Mouse (Mus musculus) cerebellum, postnatal 14 days (tissue): ENCODE measurements around the gene Fut11.
"Not testable (repeated sequence)": the region's sequence is repeated elsewhere in the genome, so short reads cannot be mapped to it uniquely, and the experiment has no call there.

ENCODE experiments used
- DNase-seq, 2 experiments: peaks; one replicate each; pipeline ENCODE4 v3.0.0; 2021; ENCODE audit warnings: mixed read lengths in 2 of 2

The Fut11 gene

GRCm38 (mm10) chr14:20677906-20678305 is 16.9 kb upstream of the Fut11 start:
- no peak for DNase-seq

- no peak for DNase-seq
These were observed 13.0 kb upstream of the Fut11 start for GRCm38 (mm10) chr14:20681742-20682141.

- peak in 1 of 2 experiments; percentile 9 for DNase-seq
These were observed 12.3 kb upstream of the Fut11 start for GRCm38 (mm10) chr14:20682498-20682897.

- DNase-seq, result no peak
These were observed 8.2 kb upstream of the Fut11 start for GRCm38 (mm10) chr14:20686576-20686975.

- no peak for DNase-seq
These were observed 5.8 kb upstream of the Fut11 start for GRCm38 (mm10) chr14:20689009-20689408.

GRCm38 (mm10) chr14:20691772-20692171 is 3.0 kb upstream of the Fut11 start:
- DNase-seq, result no peak

- no peak for DNase-seq
These were observed 1.1 kb upstream of the Fut11 start for GRCm38 (mm10) chr14:20693589-20694101.

GRCm38 (mm10) chr14:20694185-20694883 is 434 bp upstream of the Fut11 start:
- no peak for DNase-seq

GRCm38 (mm10) chr14:20695761-20696520 is 1.2 kb downstream of the Fut11 start:
- DNase-seq, result peak in 1 of 2 experiments; percentile 34

- DNase-seq, result peak; percentile 65 to 67
These were observed 2.2 kb downstream of the Fut11 start for GRCm38 (mm10) chr14:20696986-20697385.

GRCm38 (mm10) chr14:20698515-20698914 is 3.7 kb downstream of the Fut11 start:
- no peak for DNase-seq

GRCm38 (mm10) chr14:20700362-20700761 is 5.6 kb downstream of the Fut11 start:
- DNase-seq, result no peak

GRCm38 (mm10) chr14:20701554-20701953 is 6.8 kb downstream of the Fut11 start:
- DNase-seq, result no peak

GRCm38 (mm10) chr14:20702096-20702740 is 7.5 kb downstream of the Fut11 start:
- no peak for DNase-seq

GRCm38 (mm10) chr14:20702741-20703381 is 8.1 kb downstream of the Fut11 start, which contains the start of gene Chchd1:
Gene Chchd1 (plus strand): TSS chr14:20703006.
- DNase-seq, result peak; percentile 93 to 95

- not testable (repeated sequence) for DNase-seq
These were observed 8.7 kb downstream of the Fut11 start for GRCm38 (mm10) chr14:20703461-20703860.

GRCm38 (mm10) chr14:20707201-20708190 is 12.7 kb downstream of the Fut11 start, which contains the start of gene Zswim8:
Gene Zswim8 (plus strand): TSS chr14:20707552.
- DNase-seq, result peak; percentile 89 to 93

GRCm38 (mm10) chr14:20708239-20708638 is 13.5 kb downstream of the Fut11 start:
- no peak for DNase-seq

- DNase-seq, result no peak
These were observed 19.1 kb downstream of the Fut11 start for GRCm38 (mm10) chr14:20713832-20714231.

GRCm38 (mm10) chr14:20718443-20718842 is 23.7 kb downstream of the Fut11 start:
- DNase-seq, result no peak

GRCm38 (mm10) chr14:20719767-20720166 is 25.0 kb downstream of the Fut11 start:
- DNase-seq, result no peak
